Mouse (Mus musculus) midbrain, postnatal 0 days (tissue): ENCODE measurements around the gene Uvrag. TPM values are rescaled to one million over a fixed set of nuclear protein-coding genes. Genes with fewer than 3 reads are reported as not detected.

Source experiments
- ATAC-seq: fragments of 200-750 bp; cut with Nextera tagmentation; 2 replicates; pipeline ENCODE4 v1.8.0; 2017; ENCODE audit warnings: moderate number of reproducible peaks, mild to moderate bottlenecking, moderate TSS enrichment, moderate library complexity; ENCODE audit not compliant: low FRiP score
- DNase-seq: peaks from one replicate; pipeline ENCODE4 v3.0.0-alpha.2; 2015; ENCODE audit warnings: low spot score
- H3K27ac ChIP-seq: fragments of 300-500 bp; sonication (generic); 2 replicates; pipeline ENCODE4 v1.5.1; 2014; ENCODE audit warnings: low read depth, mild to moderate bottlenecking, low read length, mixed read lengths
- H3K27me3 ChIP-seq: fragments of 300-500 bp; sonication (generic); 2 replicates; pipeline ENCODE4 v1.6.1; 2014; ENCODE audit warnings: low read length, control low read depth, mixed read lengths; ENCODE audit not compliant: insufficient read depth
- H3K36me3 ChIP-seq: fragments of 300-500 bp; sonication (generic); 2 replicates; pipeline ENCODE4 v1.6.1; 2014; ENCODE audit warnings: low read length, control low read depth, mixed read lengths; ENCODE audit not compliant: insufficient read depth
- H3K4me1 ChIP-seq: fragments of 300-500 bp; sonication (generic); 2 replicates; pipeline ENCODE4 v1.6.1; 2014; ENCODE audit warnings: mild to moderate bottlenecking, control low read depth, antibody characterized with exemption, low read length, mixed read lengths; ENCODE audit not compliant: insufficient read depth
- H3K4me2 ChIP-seq: fragments of 300-500 bp; sonication (generic); 2 replicates; pipeline ENCODE4 v1.6.1; 2014; ENCODE audit warnings: low read depth, mild to moderate bottlenecking, low read length, mixed read lengths; ENCODE audit not compliant: poor library complexity, severe bottlenecking
- H3K4me3 ChIP-seq: fragments of 300-500 bp; sonication (generic); 2 replicates; pipeline ENCODE4 v1.5.1; 2014; ENCODE audit warnings: low read depth, mild to moderate bottlenecking, low read length, moderate library complexity
- H3K9ac ChIP-seq: fragments of 300-500 bp; sonication (generic); replicated peaks from 2 replicates; pipeline ENCODE4 v1.6.1; 2014; ENCODE audit warnings: mild to moderate bottlenecking, low read length, moderate library complexity, mixed read lengths; ENCODE audit not compliant: poor library complexity, severe bottlenecking
- H3K9me3 ChIP-seq: fragments of 300-500 bp; sonication (generic); 2 replicates; pipeline ENCODE4 v1.6.1; 2016; ENCODE audit warnings: low read length, control low read depth
- CTCF ChIP-seq: IDR thresholded peaks from 2 replicates; pipeline ENCODE4 v1.5.1; 2016; ENCODE audit warnings: antibody characterized with exemption, mild to moderate bottlenecking
- WGBS: fragments of 180-500 bp; shearing (Covaris S2); extraction: QIAGEN DNeasy Blood & Tissue Kit; methylation state at CpG from one replicate; pipeline ENCODE4 v1.1.7; 2014; 5-methylcytosine and 5-hydroxymethylcytosine counted together
- polyA plus RNA-seq: library from polyadenylated mRNA; unstranded; fragments of >200 nt; fragmentation: Nextera tagmentation; extraction: Ambion mirVana; gene quantifications from 2 replicates; pipeline ENCODE4 v1.2.1, GENCODE M21; 2015
- total RNA-seq: library from RNA; depleted of rRNA; stranded (reverse); fragments of >200 nt; gene quantifications from 2 replicates; pipeline ENCODE4 v1.2.3, GENCODE M21; 2014

Gene Uvrag
- total and polyA plus RNA-seq, 2 experiments from 2014 or later = 19.8 to 23.3 TPM

DNA sequence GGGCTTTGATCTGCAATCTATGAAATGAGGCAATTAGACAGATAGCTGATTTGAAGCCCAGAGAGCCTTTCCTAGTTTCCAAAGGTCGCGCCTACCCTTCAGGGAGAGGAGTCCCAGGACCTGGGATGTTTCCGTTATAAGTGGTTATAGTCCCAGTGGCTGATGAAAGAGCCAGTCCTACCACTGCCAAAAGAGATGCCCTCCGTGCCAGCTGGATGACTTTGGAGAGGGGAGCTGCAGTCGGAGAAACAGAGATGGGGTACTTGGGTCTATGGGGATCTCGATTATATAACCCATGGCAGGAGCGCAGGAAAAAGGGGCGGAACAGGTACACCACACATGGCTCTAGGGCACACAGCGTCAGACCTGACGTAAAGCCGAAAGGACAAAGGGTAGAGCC, 21.0 kb upstream of the Uvrag start:
- Histone ChIP-seq H3K9ac (no peak overlapping the region), H3K27me3 (no peaks in the 10 kb centered on the region), H3K9me3 (no peaks in the 10 kb centered on the region), H3K36me3 (no peaks in the 10 kb centered on the region), H3K4me2 (no peak overlapping the region), H3K4me3 (no peak overlapping the region), H3K4me1 (no peaks in the 10 kb centered on the region), H3K27ac (no peak overlapping the region)
- DNase-seq (no peak), ATAC-seq (no peak)
- 85% methylated on average over 11 of the region's 11 CpGs for WGBS
- TF ChIP-seq CTCF = no peak

- no peak overlapping the region for H3K4me2 ChIP-seq
- H3K27me3 ChIP-seq = no peaks in the 10 kb centered on the region
- no peak overlapping the region for H3K9ac ChIP-seq
- ATAC-seq = no peak
- H3K9me3 ChIP-seq = no peaks in the 10 kb centered on the region
- DNase-seq = no peak
- WGBS = 62% methylated on average over 4 of the region's 4 CpGs
- no peak overlapping the region for H3K27ac ChIP-seq
- no peak for TF ChIP-seq CTCF
- no peaks in the 10 kb centered on the region for H3K4me1 ChIP-seq
- H3K4me3 ChIP-seq = no peak overlapping the region
- H3K36me3 ChIP-seq = no peaks in the 10 kb centered on the region
Measured at GRCm38 (mm10) chr7:99161529-99161928, 20.6 kb upstream of the Uvrag start.

- Histone ChIP-seq H3K36me3 (no peaks in the 10 kb centered on the region), H3K27me3 (no peaks in the 10 kb centered on the region), H3K4me3 (no peak overlapping the region), H3K9me3 (no peaks in the 10 kb centered on the region), H3K27ac (no peak overlapping the region), H3K9ac (no peak overlapping the region), H3K4me2 (no peak overlapping the region), H3K4me1 (no peaks in the 10 kb centered on the region)
- 72% methylated on average over 7 of the region's 7 CpGs for WGBS
- DNase-seq (no peak), ATAC-seq (no peak)
- no peak for TF ChIP-seq CTCF
Measured at GRCm38 (mm10) chr7:99160995-99161394, 20.1 kb upstream of the Uvrag start.

DNA sequence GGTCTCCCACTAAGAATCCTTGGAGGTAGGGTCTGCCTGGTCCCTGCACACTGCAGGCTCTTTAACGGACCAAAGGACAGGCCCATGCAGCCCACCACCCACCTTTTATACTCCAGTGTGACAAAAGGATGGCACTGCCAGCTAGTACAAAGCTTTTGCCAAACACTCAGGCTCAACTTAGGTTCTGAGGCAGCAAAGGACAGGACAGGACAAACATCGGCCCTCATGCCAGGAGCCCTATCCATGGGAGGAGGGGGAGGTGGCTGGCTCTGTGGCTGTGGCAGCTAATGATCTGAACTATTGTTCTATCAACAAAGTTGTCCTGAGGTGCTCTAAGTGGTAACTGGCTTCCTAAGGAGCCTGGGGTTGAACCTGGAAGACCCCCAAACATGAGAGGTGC, 18.5 kb upstream of the Uvrag start:
- H3K9ac ChIP-seq = no peak overlapping the region
- DNase-seq (no peak), ATAC-seq (no peak)
- no peaks in the 10 kb centered on the region for H3K4me1 ChIP-seq
- H3K27me3 ChIP-seq = no peaks in the 10 kb centered on the region
- no peaks in the 10 kb centered on the region for H3K9me3 ChIP-seq
- H3K36me3 ChIP-seq = no peaks in the 10 kb centered on the region
- 92% methylated on average over 2 of the region's 2 CpGs for WGBS
- H3K4me3 ChIP-seq = no peak overlapping the region
- no peak overlapping the region for H3K4me2 ChIP-seq
- no peak for TF ChIP-seq CTCF
- no peak overlapping the region for H3K27ac ChIP-seq

GRCm38 (mm10) chr7:99158904-99159303, 18.0 kb upstream of the Uvrag start:
- TF ChIP-seq CTCF = no peak
- Histone ChIP-seq H3K9ac (no peak overlapping the region), H3K9me3 (no peaks in the 10 kb centered on the region), H3K4me3 (no peak overlapping the region), H3K36me3 (no peaks in the 10 kb centered on the region), H3K27me3 (no peaks in the 10 kb centered on the region), H3K4me1 (no peaks in the 10 kb centered on the region), H3K4me2 (no peak overlapping the region), H3K27ac (no peak overlapping the region)
- 40% methylated on average over 5 of the region's 5 CpGs for WGBS
- ATAC-seq (no peak), DNase-seq (no peak)

- DNase-seq (no peak), ATAC-seq (no peak)
- no peak for TF ChIP-seq CTCF
- Histone ChIP-seq H3K4me1 (no peaks in the 10 kb centered on the region), H3K4me2 (no peak overlapping the region), H3K9me3 (no peaks in the 10 kb centered on the region), H3K9ac (no peak overlapping the region), H3K4me3 (no peak overlapping the region), H3K27me3 (no peaks in the 10 kb centered on the region), H3K36me3 (no peaks in the 10 kb centered on the region), H3K27ac (no peak overlapping the region)
- WGBS = 86% methylated on average over 8 of the region's 8 CpGs
Measured at GRCm38 (mm10) chr7:99158011-99158410, 17.1 kb upstream of the Uvrag start.
